Mouse (Mus musculus) brain, embryonic 14.5 days (tissue): ENCODE data around the gene Cabp2.

Experiments used
- CTCF ChIP-seq: fragments of 200-500 bp; IDR thresholded peaks from 2 replicates; pipeline ENCODE4 v1.5.1; 2012; ENCODE audit warnings: inconsistent platforms, mild to moderate bottlenecking, moderate library complexity, borderline replicate concordance; ENCODE audit not compliant: insufficient read depth, insufficient read length; ENCODE audit errors: extremely low read depth
- POLR2A ChIP-seq: fragments of 200-500 bp; IDR thresholded peaks from 2 replicates; pipeline ENCODE4 v1.6.1; 2012; ENCODE audit warnings: mild to moderate bottlenecking, inconsistent platforms, borderline replicate concordance; ENCODE audit not compliant: poor library complexity, insufficient read depth, insufficient read length, severe bottlenecking; ENCODE audit errors: extremely low read depth

- TF ChIP-seq POLR2A (no peak), CTCF (no peak)
These were observed 24.7 kb upstream of the Cabp2 start for GRCm38 (mm10) chr19:4056727-4057126.
